Mouse (Mus musculus) forebrain, embryonic 16.5 days (tissue): ENCODE data around the gene Stard5. TPM values are rescaled to one million over a fixed set of nuclear protein-coding genes. Genes with fewer than 3 reads are reported as not detected.

Experiments
- ATAC-seq: fragments of 200-750 bp; cut with Nextera tagmentation; 2 replicates; pipeline ENCODE4 v1.8.0; 2017; ENCODE audit warnings: mild to moderate bottlenecking, moderate library complexity
- H3K27ac ChIP-seq: fragments of 300-500 bp; sonication (generic); 2 replicates; pipeline ENCODE4 v1.5.1; 2014; ENCODE audit warnings: low read length, control low read depth
- H3K27me3 ChIP-seq: fragments of 300-500 bp; sonication (generic); replicated peaks from 2 replicates; pipeline ENCODE4 v1.6.1; 2014; ENCODE audit warnings: low read length; ENCODE audit not compliant: control insufficient read depth, insufficient read depth
- H3K36me3 ChIP-seq: fragments of 300-500 bp; sonication (generic); 2 replicates; pipeline ENCODE4 v1.6.1; 2014; ENCODE audit not compliant: control insufficient read depth, insufficient read depth
- H3K4me1 ChIP-seq: fragments of 300-500 bp; sonication (generic); replicated peaks from 2 replicates; pipeline ENCODE4 v1.6.1; 2014; ENCODE audit warnings: low read length; ENCODE audit not compliant: control insufficient read depth, insufficient read depth
- H3K4me2 ChIP-seq: fragments of 300-500 bp; sonication (generic); 2 replicates; pipeline ENCODE4 v1.6.1; 2014; ENCODE audit warnings: mild to moderate bottlenecking, low read length, control low read depth
- H3K4me3 ChIP-seq: fragments of 300-500 bp; sonication (generic); replicated peaks from 2 replicates; pipeline ENCODE4 v1.5.1; 2014; ENCODE audit warnings: mild to moderate bottlenecking, low read length, control low read depth
- H3K9ac ChIP-seq: fragments of 300-500 bp; sonication (generic); replicated peaks from 2 replicates; pipeline ENCODE4 v1.6.1; 2014; ENCODE audit warnings: low read depth, low read length, control low read depth
- H3K9me3 ChIP-seq: fragments of 300-500 bp; sonication (generic); 2 replicates; pipeline ENCODE4 v1.6.1; 2016; ENCODE audit warnings: low read length; ENCODE audit not compliant: control insufficient read depth
- WGBS: fragments of 180-500 bp; shearing (Covaris S2); extraction: QIAGEN DNeasy Blood & Tissue Kit; methylation state at CpG from one replicate; pipeline ENCODE4 v1.1.7; 2014; 5-methylcytosine and 5-hydroxymethylcytosine counted together
- polyA plus RNA-seq: library from polyadenylated mRNA; unstranded; fragments of >200 nt; fragmentation: Nextera tagmentation; extraction: Ambion mirVana; gene quantifications from 2 replicates; pipeline ENCODE4 v1.2.1, GENCODE M21; 2015

The Stard5 gene
- polyA plus RNA-seq, 1 experiment from 2014 or later: 7.2 TPM

DNA sequence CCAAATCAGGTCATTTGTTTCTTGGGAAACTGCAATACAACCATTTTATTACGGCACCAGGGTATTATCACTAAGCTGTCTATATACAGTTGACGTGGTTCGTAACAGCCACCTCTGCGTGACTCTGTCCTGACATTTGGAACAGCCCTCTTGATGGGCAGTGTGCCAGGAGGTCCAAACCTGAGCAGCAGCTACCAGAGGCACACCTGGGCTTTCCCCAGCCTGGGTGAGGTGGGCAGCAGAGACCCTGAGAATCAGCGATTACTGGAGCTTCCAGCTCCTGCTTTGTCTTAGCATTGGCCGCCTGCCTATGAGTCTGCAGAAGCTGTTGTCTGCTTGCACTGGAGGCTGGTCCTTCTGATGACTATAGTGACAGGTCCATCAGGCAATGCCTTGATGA lies 11.8 kb downstream of the Stard5 start:
- Histone ChIP-seq H3K9me3 (no peaks in the 10 kb centered on the region), H3K4me1 (no peaks in the 10 kb centered on the region), H3K9ac (no peak overlapping the region), H3K27ac (no peak overlapping the region), H3K4me3 (no peak overlapping the region), H3K27me3 (no peaks in the 10 kb centered on the region), H3K4me2 (no peak overlapping the region), H3K36me3 (no peaks in the 10 kb centered on the region)
- no peak for ATAC-seq
- WGBS: 89% methylated on average over 6 of the region's 6 CpGs

DNA sequence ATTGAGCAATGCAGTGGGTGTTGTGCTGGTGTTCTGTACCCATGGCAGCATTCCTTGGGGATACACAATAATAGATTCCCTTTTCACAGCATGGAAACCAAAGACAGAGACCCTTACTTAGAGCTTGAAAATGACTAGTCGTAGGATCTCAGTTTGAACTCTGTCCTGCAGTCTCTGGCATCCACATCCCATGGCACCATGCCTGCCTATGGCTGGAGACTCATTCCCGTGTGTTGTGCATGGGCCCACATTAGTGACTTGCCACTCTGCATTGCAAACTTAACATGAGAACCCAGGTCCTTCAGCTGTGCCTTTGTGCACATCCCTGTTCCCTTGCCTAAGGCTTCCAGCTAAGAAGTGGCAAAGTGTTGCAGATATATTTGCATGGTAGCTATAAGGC lies 13.0 kb downstream of the Stard5 start:
- H3K4me2 ChIP-seq: no peak overlapping the region
- H3K4me1 ChIP-seq: no peaks in the 10 kb centered on the region
- no peak for ATAC-seq
- WGBS: 84% methylated on average over 2 of the region's 2 CpGs
- no peak overlapping the region for H3K4me3 ChIP-seq
- no peak overlapping the region for H3K9ac ChIP-seq
- no peak overlapping the region for H3K27ac ChIP-seq
- no peaks in the 10 kb centered on the region for H3K9me3 ChIP-seq
- H3K36me3 ChIP-seq: no peaks in the 10 kb centered on the region
- no peaks in the 10 kb centered on the region for H3K27me3 ChIP-seq

DNA sequence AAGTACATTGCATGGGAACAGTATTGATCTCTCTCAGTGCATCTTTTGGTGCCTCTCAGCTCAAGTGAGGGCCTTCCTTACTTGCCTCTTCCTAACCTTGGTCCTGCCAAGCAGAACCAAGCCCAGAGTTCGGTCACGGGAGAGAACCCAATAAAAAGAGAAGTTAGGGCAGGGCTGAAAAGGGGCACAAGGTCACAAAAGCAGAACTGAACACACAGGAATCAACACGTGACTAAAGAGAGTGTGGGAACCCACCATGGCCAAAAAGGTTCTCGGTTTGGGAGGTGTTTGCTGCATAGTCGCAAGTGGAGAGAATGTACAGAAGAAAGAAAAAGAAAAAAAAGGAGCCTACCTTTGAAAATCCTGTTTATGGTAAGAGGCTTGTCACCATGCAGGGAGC lies 13.7 kb downstream of the Stard5 start:
- Histone ChIP-seq H3K36me3 (no peaks in the 10 kb centered on the region), H3K27ac (no peak overlapping the region), H3K9ac (no peak overlapping the region), H3K4me1 (no peaks in the 10 kb centered on the region), H3K9me3 (no peaks in the 10 kb centered on the region), H3K4me2 (no peak overlapping the region), H3K4me3 (no peak overlapping the region), H3K27me3 (no peaks in the 10 kb centered on the region)
- 88% methylated on average over 5 of the region's 5 CpGs for WGBS
- no peak for ATAC-seq

DNA sequence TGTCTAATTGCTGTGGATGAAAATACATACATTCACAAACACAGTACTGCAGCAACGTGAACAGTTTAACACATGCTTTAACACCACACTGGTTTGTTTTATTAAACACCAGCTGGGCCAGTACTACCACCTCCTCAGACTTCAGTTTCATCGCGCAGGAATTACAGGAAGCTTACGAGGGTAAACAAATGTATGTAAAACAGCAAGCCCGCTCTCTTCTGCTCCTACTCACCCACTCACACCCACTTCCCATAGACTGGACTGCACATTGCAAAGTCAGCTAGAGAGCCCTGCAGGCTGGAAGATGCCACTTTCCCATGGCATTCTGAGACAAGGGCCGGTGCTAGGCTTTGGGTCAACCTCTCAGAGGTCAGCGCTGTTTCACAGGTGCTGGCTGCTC lies 17.0 kb downstream of the Stard5 start:
- H3K4me3 ChIP-seq: no peak overlapping the region
- no peaks in the 10 kb centered on the region for H3K27me3 ChIP-seq
- H3K36me3 ChIP-seq: no peaks in the 10 kb centered on the region
- H3K9me3 ChIP-seq: no peaks in the 10 kb centered on the region
- H3K4me2 ChIP-seq: no peak overlapping the region
- no peak overlapping the region for H3K9ac ChIP-seq
- H3K27ac ChIP-seq: no peak overlapping the region
- ATAC-seq: peak; percentile 23; the same call in 1 of the 2 replicates
- H3K4me1 ChIP-seq: no peaks in the 10 kb centered on the region
- WGBS: 76% methylated on average over 7 of the region's 7 CpGs

DNA sequence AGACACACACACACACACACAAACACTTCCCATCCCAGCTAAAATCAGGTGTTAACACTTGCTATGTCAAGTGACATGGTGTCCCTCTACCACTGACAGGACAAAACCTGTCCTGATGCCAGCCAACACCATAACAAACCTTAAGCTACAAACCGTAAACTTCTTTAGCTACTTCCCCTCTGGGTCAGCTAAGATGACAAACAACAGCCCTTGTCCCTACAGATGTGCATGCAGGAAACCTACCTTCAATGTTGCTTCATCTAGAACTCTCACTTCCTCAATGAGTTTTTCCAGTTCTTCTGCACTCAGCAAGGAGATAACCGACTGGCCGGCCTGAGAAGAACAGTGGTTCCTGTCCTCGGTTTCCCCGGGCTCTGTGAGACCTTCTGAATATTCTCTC lies 18.9 kb downstream of the Stard5 start:
- Histone ChIP-seq H3K27me3 (no peaks in the 10 kb centered on the region), H3K36me3 (no peaks in the 10 kb centered on the region), H3K4me2 (no peak overlapping the region), H3K4me1 (no peaks in the 10 kb centered on the region), H3K9me3 (no peaks in the 10 kb centered on the region), H3K27ac (no peak overlapping the region), H3K4me3 (no peak overlapping the region), H3K9ac (no peak overlapping the region)
- ATAC-seq: no peak
- 92% methylated on average over 5 of the region's 5 CpGs for WGBS

DNA sequence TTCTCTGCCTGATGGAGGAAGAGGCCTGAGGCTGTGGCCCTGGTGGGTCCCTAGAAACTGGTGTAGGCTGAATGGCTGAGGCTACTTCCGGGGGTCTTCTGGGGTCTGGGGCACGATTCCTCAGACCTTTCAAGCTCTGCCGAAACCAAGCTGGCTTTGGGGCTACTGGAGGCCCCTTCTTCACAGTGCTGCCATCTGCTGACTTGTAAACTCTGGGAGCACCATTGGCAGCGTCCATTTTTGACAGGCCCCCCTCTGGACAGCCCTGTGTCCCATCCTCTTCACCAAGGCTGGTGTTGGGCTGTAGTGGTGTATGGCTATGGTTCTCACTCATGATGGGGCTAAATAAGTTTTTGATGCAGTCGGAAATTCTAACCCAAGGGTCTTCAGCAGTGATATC lies 20.7 kb downstream of the Stard5 start:
- no peaks in the 10 kb centered on the region for H3K9me3 ChIP-seq
- H3K27me3 ChIP-seq: no peaks in the 10 kb centered on the region
- no peaks in the 10 kb centered on the region for H3K4me1 ChIP-seq
- no peak for ATAC-seq
- H3K36me3 ChIP-seq: no peaks in the 10 kb centered on the region
- H3K27ac ChIP-seq: no peak overlapping the region
- 83% methylated on average over 5 of the region's 5 CpGs for WGBS
- H3K4me2 ChIP-seq: no peak overlapping the region
- H3K4me3 ChIP-seq: no peak overlapping the region
- H3K9ac ChIP-seq: no peak overlapping the region

DNA sequence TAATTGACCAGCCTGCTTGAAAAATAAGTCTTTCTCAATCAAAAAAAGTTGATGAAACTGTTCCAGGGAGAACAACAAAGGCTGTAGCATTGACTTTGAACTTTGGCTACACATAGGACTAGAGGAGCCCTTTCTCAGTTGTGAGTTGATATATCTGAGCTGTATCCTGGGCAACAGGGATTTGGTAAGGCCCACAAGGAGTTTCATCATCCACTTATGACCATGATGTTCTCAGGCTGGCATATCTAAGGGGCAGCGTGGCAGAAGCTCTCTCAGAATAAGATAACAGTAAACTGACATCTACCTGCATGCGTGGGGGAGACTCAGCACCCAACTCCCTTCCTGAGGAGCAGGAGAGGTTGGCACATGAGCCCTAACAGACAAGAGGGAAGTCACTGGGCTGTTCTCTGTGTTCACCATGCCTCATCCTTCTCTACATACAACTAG lies 21.9 kb downstream of the Stard5 start:
- ATAC-seq: no peak
- 96% methylated on average over 2 of the region's 2 CpGs for WGBS

DNA sequence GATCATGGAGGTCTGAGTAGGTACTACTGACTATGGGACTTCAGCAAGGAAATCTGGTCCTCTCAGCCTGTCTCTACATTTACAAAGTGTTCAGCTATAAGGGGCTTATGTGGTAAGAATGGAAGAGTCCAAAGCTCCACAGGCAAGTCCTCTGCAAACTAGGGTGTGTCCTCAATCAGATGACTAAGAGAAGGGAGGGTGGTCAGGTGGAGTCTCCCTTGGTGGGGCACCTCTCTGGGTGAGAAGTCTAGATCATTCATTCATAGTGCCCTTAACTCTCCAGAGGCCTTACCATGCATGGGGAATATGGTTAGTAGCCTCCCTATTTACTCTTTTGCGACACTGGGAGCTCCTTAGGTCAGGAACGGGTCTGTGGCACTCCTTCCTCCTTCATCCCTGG lies 22.4 kb downstream of the Stard5 start:
- H3K27ac ChIP-seq: no peak overlapping the region
- H3K4me1 ChIP-seq: no peaks in the 10 kb centered on the region
- no peaks in the 10 kb centered on the region for H3K36me3 ChIP-seq
- WGBS: 89% methylated on average over 2 of the region's 2 CpGs
- no peak for ATAC-seq
- H3K4me2 ChIP-seq: no peak overlapping the region
- H3K27me3 ChIP-seq: no peaks in the 10 kb centered on the region
- no peak overlapping the region for H3K4me3 ChIP-seq
- H3K9ac ChIP-seq: no peak overlapping the region
- H3K9me3 ChIP-seq: no peaks in the 10 kb centered on the region

More for the DNA sequence above, 21.9 kb downstream of the Stard5 start:
- Histone ChIP-seq H3K9ac (no peak overlapping the region), H3K9me3 (no peaks in the 10 kb centered on the region), H3K27ac (no peak overlapping the region), H3K27me3 (no peaks in the 10 kb centered on the region), H3K4me1 (no peaks in the 10 kb centered on the region), H3K4me2 (no peak overlapping the region), H3K4me3 (no peak overlapping the region), H3K36me3 (no peaks in the 10 kb centered on the region)

DNA sequence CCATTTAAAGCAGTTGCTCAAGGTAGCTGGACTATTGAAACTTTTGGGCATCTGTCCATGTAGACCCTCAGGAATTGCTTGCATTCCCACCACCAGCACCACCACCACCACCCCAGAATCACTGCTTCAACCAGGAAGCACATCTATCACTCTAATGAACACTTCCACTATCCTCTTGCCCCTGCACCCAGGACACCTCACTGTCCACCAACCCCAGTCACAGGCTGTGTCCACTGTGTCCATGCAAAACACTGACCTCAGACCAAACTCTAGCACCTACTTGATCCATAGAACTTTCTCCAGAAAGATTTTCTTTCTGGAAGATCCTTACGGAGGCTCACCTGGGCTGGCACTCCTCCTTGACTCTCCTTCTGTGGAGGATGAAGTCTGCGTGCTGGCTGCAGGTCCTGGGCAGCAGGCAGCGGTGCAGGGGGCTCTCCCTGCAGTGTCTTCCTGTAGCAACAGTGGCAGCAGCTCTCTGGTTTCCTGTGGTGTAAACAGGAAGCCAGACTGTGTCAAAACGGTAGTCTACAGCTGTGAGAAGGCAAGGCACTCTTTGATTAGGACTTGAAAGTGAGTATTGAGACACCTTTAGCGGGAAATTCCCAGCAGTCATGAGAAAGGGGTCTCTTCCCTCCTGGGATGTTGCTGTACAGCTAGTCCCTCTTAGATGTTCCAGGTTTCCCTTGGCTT lies 23.3 kb downstream of the Stard5 start:
- Histone ChIP-seq H3K9me3 (no peaks in the 10 kb centered on the region), H3K4me1 (no peaks in the 10 kb centered on the region), H3K27ac (no peak overlapping the region), H3K27me3 (no peaks in the 10 kb centered on the region), H3K4me3 (no peak overlapping the region), H3K9ac (no peak overlapping the region), H3K4me2 (no peak overlapping the region), H3K36me3 (no peaks in the 10 kb centered on the region)
- WGBS: 76% methylated on average over 5 of the region's 5 CpGs
- no peak for ATAC-seq

DNA sequence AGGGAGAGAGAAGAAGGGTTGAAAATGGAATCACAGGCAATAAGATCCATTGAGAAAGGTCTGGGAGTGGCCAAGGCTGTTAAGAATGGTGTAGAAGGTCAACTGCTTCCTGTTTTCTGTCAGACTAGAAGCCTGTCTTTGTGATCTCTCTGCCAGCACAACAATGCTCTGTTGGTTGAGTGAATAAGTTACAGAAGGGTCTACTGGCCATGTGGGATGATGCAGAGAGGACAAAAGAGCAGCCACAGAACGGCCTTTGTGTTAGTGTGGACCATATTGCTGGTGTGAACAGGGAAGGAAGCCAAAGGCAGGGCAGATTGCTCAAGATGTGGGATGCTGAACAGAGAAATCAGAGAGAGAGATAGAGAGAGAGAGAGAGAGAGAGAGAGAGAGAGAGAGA lies 27.0 kb downstream of the Stard5 start:
- Histone ChIP-seq H3K36me3 (no peaks in the 10 kb centered on the region), H3K9ac (no peak overlapping the region), H3K4me3 (no peak overlapping the region), H3K4me1 (no peaks in the 10 kb centered on the region), H3K4me2 (no peak overlapping the region), H3K9me3 (no peaks in the 10 kb centered on the region), H3K27me3 (no peaks in the 10 kb centered on the region), H3K27ac (no peak overlapping the region)
- 64% methylated on average over 1 of the region's 1 CpGs for WGBS
- no peak for ATAC-seq
